Mouse (Mus musculus): ENCODE measurements around the gene Pdcd1lg2.

GRCm38 (mm10) chr19:29383368-29383767 is 27.4 kb upstream of the Pdcd1lg2 start:
- TF ChIP-seq CTCF (IDR thresholded peaks at IDR 0.05; ENCODE audit: borderline replicate concordance, insufficient read depth, low read depth, low read length) (no peak), POLR2A (IDR thresholded peaks at IDR 0.05; ENCODE audit: borderline replicate concordance, insufficient read depth, low read length) (no peak)
